Mouse (Mus musculus) heart, adult 2 months (tissue): ENCODE data around the gene Prnd.

ENCODE experiments used
- CTCF ChIP-seq: fragments of 200-600 bp; IDR thresholded peaks from 2 replicates; pipeline ENCODE4 v1.8.1; 2022; ENCODE audit warnings: antibody characterized with exemption, mild to moderate bottlenecking, moderate library complexity
- POLR2A ChIP-seq: fragments of 200-500 bp; IDR thresholded peaks from 2 replicates; pipeline ENCODE4 v1.6.1; 2011; ENCODE audit warnings: mild to moderate bottlenecking, low read depth, low read length, control low read depth; ENCODE audit not compliant: insufficient read depth

DNA sequence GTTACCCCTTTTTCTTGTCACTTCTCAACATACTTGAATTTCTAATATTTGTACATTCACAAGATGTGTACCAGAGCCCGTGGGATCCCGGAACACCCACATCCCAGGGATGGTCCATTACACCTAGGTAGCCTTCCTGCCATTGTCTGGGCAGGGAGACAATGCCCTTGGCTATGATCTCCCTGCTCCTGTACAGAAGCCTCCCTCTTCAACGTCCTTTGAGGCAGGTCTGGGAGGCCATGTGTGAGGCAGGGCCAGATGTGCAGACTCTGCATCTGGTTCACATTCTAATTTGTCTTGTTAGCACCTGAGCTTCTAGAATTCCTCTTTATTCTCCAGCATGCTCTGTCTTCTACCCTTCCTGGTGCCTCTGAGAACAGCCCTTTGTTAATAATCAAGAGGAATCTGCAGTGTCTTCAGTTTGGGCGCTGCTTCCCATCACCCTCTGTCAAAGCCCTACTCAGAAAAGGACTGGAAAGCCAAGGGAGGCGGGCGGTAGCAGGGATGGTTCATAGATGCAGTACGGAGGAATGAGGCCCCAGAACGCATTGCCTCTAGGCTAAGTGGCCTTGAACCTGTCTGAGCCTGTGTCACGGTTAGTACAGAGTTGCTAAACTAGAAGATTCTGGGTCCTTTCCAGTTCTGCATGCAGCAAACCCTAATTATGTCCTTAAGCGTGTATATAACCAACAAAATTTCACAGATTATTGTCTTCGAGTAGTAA lies 1.6 kb upstream of the Prnd start:
- TF ChIP-seq CTCF (no peak), POLR2A (no peak)
